Mouse (Mus musculus): ENCODE data around the gene Adcy1. TPM values are rescaled to one million over a fixed set of nuclear protein-coding genes. Genes with fewer than 3 reads are reported as not detected.

The Adcy1 gene
- polyA plus RNA-seq, 1 experiment from 2014 or later, result 1.4 TPM

DNA sequence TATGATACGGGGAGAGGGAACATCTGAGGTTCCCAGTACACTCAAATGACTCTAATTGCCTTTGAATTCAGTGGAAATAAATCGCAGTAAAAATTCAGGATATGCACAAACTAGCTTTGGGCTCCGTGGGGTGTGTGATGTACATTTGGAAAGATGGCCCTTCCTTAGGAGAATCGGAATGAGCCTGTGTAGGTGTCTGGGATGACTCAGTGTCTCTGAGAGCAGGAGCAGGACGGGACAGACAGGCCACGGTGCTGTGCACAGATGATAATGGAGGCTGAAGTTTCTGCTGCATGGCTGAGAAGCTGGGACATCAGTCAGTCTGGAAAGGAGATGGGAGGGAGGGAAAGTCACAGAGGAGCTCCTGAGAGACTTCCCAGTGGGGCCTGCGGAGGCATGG lies 5.5 kb upstream of the Adcy1 start:
- H3K9me3 ChIP-seq, result no peaks in the 10 kb centered on the region
- no peak for DNase-seq (ENCODE audit: low spot score)
- H3K27me3 ChIP-seq (ENCODE audit: insufficient read depth, poor library complexity, severe bottlenecking), result peaks cover 82% of the 10 kb centered on the region
- 84% methylated on average over 7 of the region's 7 CpGs for whole genome bisulfite sequencing
- no peak overlapping the region for H3K4me3 ChIP-seq
- no peaks in the 10 kb centered on the region for H3K36me3 ChIP-seq
- no peak overlapping the region for H3K27ac ChIP-seq
- peaks cover 19% of the 10 kb centered on the region for H3K4me1 ChIP-seq (replicated peaks)

DNA sequence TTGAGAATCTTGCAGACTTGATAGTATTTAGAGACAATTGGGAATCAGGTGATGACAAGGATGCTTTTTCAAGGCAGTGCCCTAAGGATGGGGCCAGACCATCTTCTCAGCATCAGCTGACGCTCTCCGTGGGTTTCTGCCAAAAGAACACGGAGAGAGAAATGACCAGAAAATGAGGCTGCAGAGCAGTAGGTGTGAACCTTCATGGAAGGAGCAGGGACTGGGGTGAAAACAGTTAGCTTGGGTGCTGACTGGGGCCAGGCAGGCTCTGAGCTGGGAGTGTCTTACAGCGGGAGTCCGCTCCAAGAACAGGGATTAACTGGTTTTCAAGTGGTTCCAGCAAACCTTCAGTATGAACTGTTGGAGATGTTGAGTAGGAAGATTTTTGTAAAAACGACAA lies 1.3 kb upstream of the Adcy1 start:
- Histone ChIP-seq H3K4me3 (no peak overlapping the region), H3K9me3 (no peaks in the 10 kb centered on the region), H3K36me3 (no peaks in the 10 kb centered on the region), H3K4me1 (replicated peaks) (peaks cover 29% of the 10 kb centered on the region), H3K27me3 (ENCODE audit: insufficient read depth, poor library complexity, severe bottlenecking) (peaks cover 94% of the 10 kb centered on the region), H3K27ac (no peak overlapping the region)
- no peak for DNase-seq (ENCODE audit: low spot score)
- WGBS, result 45% methylated on average over 6 of the region's 6 CpGs

DNA sequence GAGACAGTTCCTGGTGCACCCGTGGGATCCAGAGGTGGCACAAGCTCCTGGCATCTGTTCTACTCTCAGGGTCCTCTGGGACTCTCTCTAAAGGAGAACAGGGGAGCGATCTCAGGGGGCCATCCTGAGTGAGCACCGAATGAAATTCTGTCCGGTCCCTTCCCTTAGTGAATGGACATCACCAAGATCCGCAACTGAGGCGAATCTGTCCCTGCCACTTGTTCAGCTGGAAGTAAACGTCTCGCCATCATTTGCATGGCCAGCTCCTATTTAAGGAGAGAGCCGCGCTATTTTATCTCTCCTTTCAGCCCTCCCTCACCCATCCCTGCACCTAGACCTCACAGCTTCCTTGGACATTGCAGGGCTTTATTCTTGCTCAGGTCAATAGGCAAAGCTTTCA lies 723 bp upstream of the Adcy1 start:
- Histone ChIP-seq H3K4me3 (peak overlapping the region; percentile 67), H3K27ac (peak overlapping the region; percentile 77; the same call in 1 of the 2 replicates), H3K4me1 (replicated peaks) (peaks cover 29% of the 10 kb centered on the region), H3K36me3 (no peaks in the 10 kb centered on the region), H3K9me3 (no peaks in the 10 kb centered on the region), H3K27me3 (ENCODE audit: insufficient read depth, poor library complexity, severe bottlenecking) (peaks cover 95% of the 10 kb centered on the region)
- WGBS, result 10% methylated on average over 10 of the region's 10 CpGs
- DNase-seq (ENCODE audit: low spot score), result no peak

DNA sequence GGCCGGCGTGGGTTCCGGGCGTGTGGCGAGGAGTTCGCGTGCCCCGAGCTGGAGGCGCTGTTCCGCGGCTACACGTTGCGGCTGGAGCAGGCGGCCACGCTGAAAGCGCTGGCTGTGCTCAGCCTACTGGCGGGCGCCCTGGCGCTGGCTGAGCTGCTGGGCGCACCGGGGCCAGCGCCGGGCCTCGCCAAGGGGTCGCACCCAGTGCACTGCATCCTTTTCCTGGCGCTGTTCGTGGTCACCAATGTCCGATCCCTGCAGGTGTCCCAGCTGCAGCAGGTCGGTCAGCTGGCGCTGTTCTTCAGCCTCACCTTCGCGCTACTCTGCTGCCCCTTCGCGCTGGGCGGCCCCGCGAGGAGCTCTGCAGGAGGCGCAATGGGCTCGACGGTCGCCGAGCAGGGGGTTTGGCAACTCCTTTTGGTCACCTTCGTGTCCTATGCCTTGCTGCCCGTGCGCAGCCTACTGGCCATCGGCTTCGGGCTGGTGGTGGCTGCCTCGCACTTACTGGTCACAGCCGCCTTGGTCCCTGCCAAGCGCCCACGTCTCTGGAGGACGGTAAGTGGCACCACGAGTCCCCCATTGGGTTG lies 485 bp downstream of the Adcy1 start:
- Histone ChIP-seq H3K4me3 (peak overlapping the region; percentile 63), H3K36me3 (no peaks in the 10 kb centered on the region), H3K27me3 (ENCODE audit: insufficient read depth, poor library complexity, severe bottlenecking) (peaks cover 84% of the 10 kb centered on the region), H3K9me3 (no peaks in the 10 kb centered on the region), H3K27ac (peak overlapping the region; percentile 84), H3K4me1 (replicated peaks) (peaks cover 29% of the 10 kb centered on the region)
- WGBS, result under 1% methylated on average over 52 of the region's 53 CpGs
- DNase-seq (ENCODE audit: low spot score), result peak; percentile 64

DNA sequence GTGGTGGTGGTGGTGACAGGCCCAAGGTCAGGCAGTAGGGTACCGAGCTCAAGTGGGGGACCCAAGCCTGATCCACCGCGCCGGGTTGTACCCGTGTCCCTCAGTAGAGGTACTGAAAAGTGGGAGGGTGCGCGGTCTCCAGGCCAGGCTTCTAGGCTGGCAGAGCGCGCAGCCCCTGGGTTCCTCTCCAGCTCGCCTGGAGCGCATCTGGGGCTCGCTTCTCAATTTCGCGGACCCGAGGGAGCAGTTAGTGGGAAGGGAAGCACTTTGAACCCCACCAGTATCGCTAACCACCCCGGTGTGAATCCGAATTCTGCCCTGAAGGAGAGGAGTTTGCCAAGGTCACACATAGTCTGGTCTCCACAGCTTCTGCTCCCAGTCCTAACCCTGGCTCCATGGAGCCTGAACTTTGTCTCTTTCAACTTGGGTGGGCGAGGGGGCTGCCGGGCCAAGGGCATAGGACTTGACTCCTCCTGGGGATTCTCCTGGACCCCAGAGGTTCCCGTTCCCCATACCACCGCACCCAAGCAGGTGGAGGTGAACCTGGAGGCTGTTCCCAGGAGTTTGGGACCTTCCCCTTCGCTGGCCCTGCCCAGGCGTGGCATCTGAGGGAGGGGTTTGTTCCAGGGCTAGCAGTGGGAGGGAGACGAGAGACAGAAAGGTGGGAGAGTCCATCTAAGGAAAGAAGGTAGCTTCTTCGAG lies 1.3 kb downstream of the Adcy1 start:
- Histone ChIP-seq H3K9me3 (no peaks in the 10 kb centered on the region), H3K4me1 (replicated peaks) (peaks cover 29% of the 10 kb centered on the region), H3K36me3 (no peaks in the 10 kb centered on the region), H3K27ac (no peak overlapping the region), H3K4me3 (peak overlapping the region; percentile 63), H3K27me3 (ENCODE audit: insufficient read depth, poor library complexity, severe bottlenecking) (peaks cover 76% of the 10 kb centered on the region)
- DNase-seq (ENCODE audit: low spot score), result peak; percentile 23
- 4% methylated on average over 26 of the region's 26 CpGs for WGBS

DNA sequence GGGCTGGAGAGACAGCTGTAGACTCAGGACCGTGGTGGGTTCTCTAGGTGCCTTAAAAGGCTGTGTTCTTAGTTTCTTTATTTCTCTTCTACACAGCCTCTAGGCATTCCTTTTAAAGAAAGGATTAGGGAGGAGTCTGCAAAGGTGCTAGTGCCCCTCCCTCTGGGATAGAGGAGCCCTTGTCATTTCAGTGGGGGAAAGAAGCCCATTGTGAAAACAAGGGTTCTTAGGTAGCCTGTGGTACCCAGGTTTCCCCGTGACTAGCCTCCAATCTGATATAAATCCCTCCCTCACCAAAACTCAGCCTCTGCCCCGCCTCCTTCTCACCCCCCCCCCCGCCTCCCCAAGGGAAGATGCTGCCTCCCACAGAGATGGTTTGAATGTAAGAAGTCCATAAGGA lies 2.1 kb downstream of the Adcy1 start:
- H3K36me3 ChIP-seq, result no peaks in the 10 kb centered on the region
- DNase-seq (ENCODE audit: low spot score), result no peak
- peak overlapping the region; percentile 63; the same call in 1 of the 2 replicates for H3K4me3 ChIP-seq
- peaks cover 69% of the 10 kb centered on the region for H3K27me3 ChIP-seq (ENCODE audit: insufficient read depth, poor library complexity, severe bottlenecking)
- no peak overlapping the region for H3K27ac ChIP-seq
- 7% methylated on average over 4 of the region's 4 CpGs for WGBS
- H3K4me1 ChIP-seq (replicated peaks), result peaks cover 30% of the 10 kb centered on the region
- H3K9me3 ChIP-seq, result no peaks in the 10 kb centered on the region

GRCm38 (mm10) chr11:7065876-7066275 lies 2.6 kb downstream of the Adcy1 start:
- Histone ChIP-seq H3K4me3 (no peak overlapping the region), H3K9me3 (no peaks in the 10 kb centered on the region), H3K27me3 (ENCODE audit: insufficient read depth, poor library complexity, severe bottlenecking) (peaks cover 64% of the 10 kb centered on the region), H3K36me3 (no peaks in the 10 kb centered on the region), H3K4me1 (replicated peaks) (peaks cover 31% of the 10 kb centered on the region), H3K27ac (no peak overlapping the region)
- DNase-seq (ENCODE audit: low spot score), result no peak
- 45% methylated on average over 5 of the region's 5 CpGs for WGBS

GRCm38 (mm10) chr11:7067263-7067662 lies 4.0 kb downstream of the Adcy1 start:
- WGBS, result 78% methylated on average over 4 of the region's 4 CpGs
- DNase-seq (ENCODE audit: low spot score), result no peak
- Histone ChIP-seq H3K4me1 (replicated peaks) (peaks cover 43% of the 10 kb centered on the region), H3K27me3 (ENCODE audit: insufficient read depth, poor library complexity, severe bottlenecking) (peaks cover 50% of the 10 kb centered on the region), H3K9me3 (no peaks in the 10 kb centered on the region), H3K36me3 (no peaks in the 10 kb centered on the region), H3K27ac (no peak overlapping the region), H3K4me3 (no peak overlapping the region)

GRCm38 (mm10) chr11:7068479-7069235 lies 5.4 kb downstream of the Adcy1 start:
- Histone ChIP-seq H3K36me3 (no peaks in the 10 kb centered on the region), H3K4me3 (no peak overlapping the region), H3K9me3 (no peaks in the 10 kb centered on the region), H3K4me1 (replicated peaks) (peaks cover 40% of the 10 kb centered on the region), H3K27me3 (ENCODE audit: insufficient read depth, poor library complexity, severe bottlenecking) (peaks cover 40% of the 10 kb centered on the region), H3K27ac (no peak overlapping the region)
- DNase-seq (ENCODE audit: low spot score), result no peak
- WGBS, result 80% methylated on average over 12 of the region's 12 CpGs

GRCm38 (mm10) chr11:7069762-7070161 lies 6.5 kb downstream of the Adcy1 start:
- no peak overlapping the region for H3K4me3 ChIP-seq
- H3K9me3 ChIP-seq, result no peaks in the 10 kb centered on the region
- 88% methylated on average over 4 of the region's 4 CpGs for WGBS
- no peaks in the 10 kb centered on the region for H3K36me3 ChIP-seq
- peaks cover 29% of the 10 kb centered on the region for H3K4me1 ChIP-seq (replicated peaks)
- no peak for DNase-seq (ENCODE audit: low spot score)
- peaks cover 29% of the 10 kb centered on the region for H3K27me3 ChIP-seq (ENCODE audit: insufficient read depth, poor library complexity, severe bottlenecking)
- no peak overlapping the region for H3K27ac ChIP-seq

DNA sequence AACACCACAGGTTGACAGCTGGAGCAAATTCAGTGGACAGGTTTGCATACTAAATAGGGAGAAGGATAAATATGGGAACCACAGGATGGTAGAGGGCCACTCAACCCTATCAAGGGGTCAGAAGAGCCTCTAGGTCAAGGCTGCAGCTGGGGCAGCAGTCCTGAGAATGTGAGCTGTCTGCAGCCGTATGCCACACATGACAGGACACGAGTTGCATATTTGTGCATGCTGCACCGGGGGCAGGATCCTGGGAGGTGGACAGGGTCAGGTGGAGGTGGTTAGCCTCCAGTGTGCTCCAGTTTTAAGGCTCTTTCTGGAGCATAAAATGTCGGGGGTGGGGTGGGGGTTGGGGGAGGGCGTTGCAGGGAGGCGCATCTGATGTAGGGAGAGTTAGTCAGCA lies 8.3 kb downstream of the Adcy1 start:
- no peak overlapping the region for H3K27ac ChIP-seq
- no peaks in the 10 kb centered on the region for H3K9me3 ChIP-seq
- no peaks in the 10 kb centered on the region for H3K36me3 ChIP-seq
- H3K27me3 ChIP-seq (ENCODE audit: insufficient read depth, poor library complexity, severe bottlenecking), result peaks cover 11% of the 10 kb centered on the region
- WGBS, result 74% methylated on average over 6 of the region's 6 CpGs
- no peak for DNase-seq (ENCODE audit: low spot score)
- H3K4me1 ChIP-seq (replicated peaks), result peaks cover 21% of the 10 kb centered on the region
- no peak overlapping the region for H3K4me3 ChIP-seq

GRCm38 (mm10) chr11:7073556-7073955 lies 10.3 kb downstream of the Adcy1 start:
- Histone ChIP-seq H3K36me3 (no peaks in the 10 kb centered on the region), H3K9me3 (no peaks in the 10 kb centered on the region), H3K4me1 (replicated peaks) (peaks cover 21% of the 10 kb centered on the region), H3K27ac (no peak overlapping the region), H3K4me3 (no peak overlapping the region), H3K27me3 (ENCODE audit: insufficient read depth, poor library complexity, severe bottlenecking) (no peaks in the 10 kb centered on the region)
- no peak for DNase-seq (ENCODE audit: low spot score)
- WGBS, result 83% methylated on average over 3 of the region's 3 CpGs

DNA sequence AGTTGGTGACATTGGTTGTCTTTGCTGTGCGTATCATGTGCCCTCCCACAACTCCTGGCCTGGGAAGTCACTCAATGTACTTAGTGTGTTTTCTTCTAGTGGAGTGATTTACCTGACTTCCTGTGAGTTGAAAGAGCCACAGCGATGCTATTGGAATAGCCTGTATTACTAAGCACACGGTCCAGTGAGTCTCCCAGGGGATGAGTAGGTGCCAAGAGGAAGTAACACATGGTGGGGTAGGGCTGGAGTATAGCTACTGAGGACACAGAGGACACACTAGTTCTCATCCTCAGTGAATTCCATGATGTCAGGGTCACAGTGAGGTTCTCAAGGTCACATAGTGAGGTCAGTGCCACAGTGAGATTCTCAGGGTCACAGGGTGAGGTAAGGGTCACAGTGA lies 13.2 kb downstream of the Adcy1 start:
- H3K4me3 ChIP-seq, result no peak overlapping the region
- no peak for DNase-seq (ENCODE audit: low spot score)
- H3K9me3 ChIP-seq, result no peaks in the 10 kb centered on the region
- no peak overlapping the region for H3K27ac ChIP-seq
- H3K27me3 ChIP-seq (ENCODE audit: insufficient read depth, poor library complexity, severe bottlenecking), result no peaks in the 10 kb centered on the region
- no peaks in the 10 kb centered on the region for H3K36me3 ChIP-seq
- H3K4me1 ChIP-seq (replicated peaks), result peaks cover 14% of the 10 kb centered on the region
- 79% methylated on average over 3 of the region's 3 CpGs for WGBS
